Mouse (Mus musculus) limb, embryonic 12.5 days (tissue): ENCODE measurements around the gene Rab11fip2. TPM values are rescaled to one million over a fixed set of nuclear protein-coding genes. Genes with fewer than 3 reads are reported as not detected.

Experiments used
- ATAC-seq: fragments of 200-750 bp; cut with Nextera tagmentation; 2 replicates; pipeline ENCODE4 v1.8.0; 2017; ENCODE audit warnings: low read depth, moderate TSS enrichment; ENCODE audit not compliant: insufficient number of reproducible peaks, insufficient read depth, low FRiP score, low TSS enrichment
- H3K27ac ChIP-seq: fragments of 300-500 bp; sonication (generic); 2 replicates; pipeline ENCODE4 v1.5.1; 2016; ENCODE audit warnings: mild to moderate bottlenecking, moderate library complexity
- H3K27me3 ChIP-seq: fragments of 300-500 bp; sonication (generic); 2 replicates; pipeline ENCODE4 v1.6.1; 2016; ENCODE audit warnings: mild to moderate bottlenecking, moderate library complexity
- H3K36me3 ChIP-seq: fragments of 300-500 bp; sonication (generic); 2 replicates; pipeline ENCODE4 v1.6.1; 2016; ENCODE audit warnings: mild to moderate bottlenecking, moderate library complexity
- H3K4me1 ChIP-seq: fragments of 300-500 bp; sonication (generic); replicated peaks from 2 replicates; pipeline ENCODE4 v1.6.1; 2016
- H3K4me2 ChIP-seq: fragments of 300-500 bp; sonication (generic); 2 replicates; pipeline ENCODE4 v1.6.1; 2016; ENCODE audit warnings: mild to moderate bottlenecking, moderate library complexity
- H3K4me3 ChIP-seq: fragments of 300-500 bp; sonication (generic); replicated peaks from 2 replicates; pipeline ENCODE4 v1.5.1; 2016; ENCODE audit warnings: mild to moderate bottlenecking
- H3K9ac ChIP-seq: fragments of 300-500 bp; sonication (generic); replicated peaks from 2 replicates; pipeline ENCODE4 v1.6.1; 2016; ENCODE audit warnings: mild to moderate bottlenecking, moderate library complexity
- H3K9me3 ChIP-seq: fragments of 300-500 bp; sonication (generic); 2 replicates; pipeline ENCODE4 v1.6.1; 2016; ENCODE audit warnings: mild to moderate bottlenecking, moderate library complexity
- WGBS: fragments of 180-500 bp; shearing (Covaris S2); methylation state at CpG from one replicate; pipeline ENCODE4 v1.1.7; 2016; 5-methylcytosine and 5-hydroxymethylcytosine counted together
- polyA plus RNA-seq: library from polyadenylated mRNA; unstranded; fragments of >200 nt; fragmentation: Nextera tagmentation; extraction: Ambion mirVana; gene quantifications from 2 replicates; pipeline ENCODE4 v1.2.1, GENCODE M21; 2016

Gene Rab11fip2
- polyA plus RNA-seq: 4.9 and 5.3 TPM in 2 replicates

DNA sequence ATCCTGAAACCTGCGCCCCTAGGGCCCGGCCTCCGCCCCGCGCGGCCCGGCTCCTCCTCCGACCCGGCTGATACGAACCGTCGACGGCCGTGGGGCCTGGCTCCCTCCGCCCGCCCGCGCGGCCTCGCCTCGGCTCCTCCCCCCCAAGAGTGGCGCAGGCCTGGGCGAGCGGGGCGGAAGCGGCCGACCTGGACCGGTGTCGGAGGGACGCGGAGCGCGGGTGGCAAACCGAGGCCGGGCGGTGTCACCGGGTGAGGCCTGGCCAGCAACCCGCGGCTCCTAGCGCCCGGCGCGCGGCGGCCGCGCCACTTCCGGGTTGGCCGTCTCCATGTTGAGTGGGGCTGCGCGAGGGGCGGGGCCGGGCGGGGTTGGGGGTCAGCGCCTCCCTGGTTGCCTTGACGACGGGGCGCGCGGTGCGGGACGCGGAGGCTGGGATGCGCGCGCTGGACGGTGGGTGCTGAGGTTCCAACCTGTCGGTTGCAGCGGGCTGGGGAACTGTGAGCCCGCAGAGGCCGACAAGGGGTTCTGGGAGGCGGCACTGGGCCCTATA lies at the start of gene Rab11fip2:
Rab11fip2 (minus strand) TSS at position 333 of the 550 bp plus-strand sequence.
- Histone ChIP-seq H3K9ac (peak within 1 kb of the TSS; percentile 95), H3K27ac (peak within 1 kb of the TSS; percentile 92), H3K4me2 (peak within 1 kb of the TSS; percentile 71), H3K4me1 (peaks cover 18% of the 10 kb centered on the region), H3K4me3 (peak within 1 kb of the TSS; percentile 88), H3K9me3 (no peaks in the 10 kb centered on the region), H3K36me3 (no peaks in the 10 kb centered on the region), H3K27me3 (no peaks in the 10 kb centered on the region)
- WGBS: under 1% methylated on average over 72 of the region's 72 CpGs
- peak; percentile 90 for ATAC-seq

DNA sequence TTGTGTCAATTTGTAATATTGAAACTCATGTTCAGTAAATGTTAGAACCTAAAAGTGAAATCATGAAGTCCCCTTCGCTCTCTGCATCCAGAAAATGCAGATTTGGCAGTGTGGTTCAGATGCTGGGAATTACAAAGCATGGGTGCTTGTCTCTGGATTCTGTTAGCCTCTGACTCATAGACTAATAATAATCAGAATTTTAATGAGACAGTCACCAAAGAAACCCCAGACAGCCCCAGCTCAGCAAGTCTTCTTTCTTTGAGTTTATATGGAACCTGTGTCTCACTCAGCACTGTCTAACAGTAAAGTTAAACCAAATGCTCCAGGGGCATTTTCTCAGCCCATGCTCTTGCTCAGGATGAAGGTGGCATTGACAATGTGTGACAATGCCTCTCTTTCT lies 38.1 kb upstream of the Rab11fip2 start:
- Histone ChIP-seq H3K4me3 (no peak overlapping the region), H3K4me1 (no peaks in the 10 kb centered on the region), H3K36me3 (no peaks in the 10 kb centered on the region), H3K27me3 (peaks cover 11% of the 10 kb centered on the region; the same call in 1 of the 2 replicates), H3K27ac (no peak overlapping the region), H3K9ac (no peak overlapping the region), H3K9me3 (no peaks in the 10 kb centered on the region), H3K4me2 (no peak overlapping the region)
- WGBS: 95% methylated on average over 1 of the region's 1 CpGs
- ATAC-seq: no peak

DNA sequence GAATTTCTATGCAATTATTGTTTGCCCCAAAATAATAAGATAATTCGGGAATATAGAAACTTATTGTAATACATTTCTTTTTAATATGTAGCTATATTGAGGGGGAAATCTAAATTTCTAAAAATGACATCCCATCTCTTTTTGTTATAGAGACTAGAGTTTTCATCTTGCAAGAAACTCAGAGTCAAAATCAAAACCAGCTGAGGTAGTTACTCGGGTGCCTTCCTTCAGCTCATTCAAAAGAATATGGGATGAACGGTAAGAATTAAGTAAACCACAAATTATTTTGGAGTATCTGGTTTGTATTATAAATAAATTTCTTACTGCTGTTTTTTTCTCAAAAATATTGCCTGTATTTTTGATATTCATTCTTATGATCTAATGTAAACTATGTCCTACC lies 11.5 kb upstream of the Rab11fip2 start:
- Histone ChIP-seq H3K36me3 (no peaks in the 10 kb centered on the region), H3K4me3 (no peak overlapping the region), H3K4me2 (no peak overlapping the region), H3K9ac (no peak overlapping the region), H3K27me3 (no peaks in the 10 kb centered on the region), H3K4me1 (peaks cover 5% of the 10 kb centered on the region; the same call in 1 of the 2 replicates), H3K9me3 (no peaks in the 10 kb centered on the region), H3K27ac (no peak overlapping the region)
- WGBS: 38% methylated on average over 3 of the region's 3 CpGs
- no peak for ATAC-seq

DNA sequence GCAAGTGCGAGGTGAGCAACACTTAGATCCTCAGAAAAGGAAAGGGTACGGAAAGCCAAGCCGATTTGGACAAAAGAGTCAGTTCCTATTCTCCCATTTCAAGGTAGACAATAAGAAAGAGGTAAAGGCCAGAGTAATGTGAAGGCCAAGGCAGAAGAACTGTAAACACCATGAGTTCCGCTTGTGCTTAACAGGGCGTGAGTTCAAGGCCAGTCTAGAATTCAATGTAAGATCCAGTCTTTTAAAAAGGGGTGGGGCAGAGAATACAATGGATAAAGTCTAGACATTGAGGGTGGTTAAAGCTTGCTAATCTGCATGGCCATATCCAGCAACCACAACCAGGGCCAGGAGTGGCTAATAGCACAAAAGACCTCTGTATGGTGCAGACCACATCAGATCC lies 6.3 kb upstream of the Rab11fip2 start:
- H3K9ac ChIP-seq: no peak overlapping the region
- H3K27ac ChIP-seq: no peak overlapping the region
- H3K4me1 ChIP-seq: peaks cover 5% of the 10 kb centered on the region; the same call in 1 of the 2 replicates
- no peak overlapping the region for H3K4me3 ChIP-seq
- H3K4me2 ChIP-seq: no peak overlapping the region
- H3K36me3 ChIP-seq: no peaks in the 10 kb centered on the region
- H3K27me3 ChIP-seq: no peaks in the 10 kb centered on the region
- no peak for ATAC-seq
- 66% methylated on average over 5 of the region's 5 CpGs for WGBS
- no peaks in the 10 kb centered on the region for H3K9me3 ChIP-seq

DNA sequence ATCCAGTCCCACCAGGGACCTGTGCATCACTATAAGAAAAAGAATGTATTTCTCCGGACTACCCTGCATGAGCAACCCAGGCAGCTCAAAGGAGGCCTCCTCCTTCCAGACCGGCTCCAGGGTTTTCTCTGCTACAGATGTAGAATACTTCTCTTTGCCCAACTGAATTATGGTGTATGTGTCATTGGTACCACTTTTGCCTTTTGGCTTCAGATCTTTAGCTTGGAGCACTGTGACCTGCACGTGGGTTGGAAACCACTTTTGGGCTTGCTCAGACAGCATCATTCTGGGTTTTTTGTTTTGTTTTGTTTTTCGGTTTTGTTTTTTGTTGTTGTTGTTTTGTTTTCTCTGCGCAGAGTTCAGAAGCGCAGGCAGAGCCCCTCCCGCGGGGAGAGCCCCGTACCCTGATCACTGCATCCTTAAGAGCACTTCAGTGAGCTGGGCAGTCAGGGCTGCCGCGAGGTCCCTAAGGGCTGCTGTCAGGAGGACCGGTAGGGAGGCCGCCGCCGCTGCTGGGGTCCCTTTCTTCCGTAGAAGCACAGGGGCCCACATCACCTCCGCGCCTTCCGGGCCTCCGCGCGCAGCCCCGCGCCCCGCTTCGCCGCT lies 635 bp downstream of the Rab11fip2 start:
- Histone ChIP-seq H3K9me3 (no peaks in the 10 kb centered on the region), H3K4me1 (peaks cover 18% of the 10 kb centered on the region), H3K27ac (peak overlapping the region; percentile 92), H3K4me3 (peak overlapping the region; percentile 88), H3K9ac (peak overlapping the region; percentile 95), H3K27me3 (no peaks in the 10 kb centered on the region), H3K36me3 (no peaks in the 10 kb centered on the region), H3K4me2 (peak overlapping the region; percentile 71)
- no peak; the same call in none of the 2 replicates for ATAC-seq
- WGBS: 3% methylated on average over 27 of the region's 27 CpGs

DNA sequence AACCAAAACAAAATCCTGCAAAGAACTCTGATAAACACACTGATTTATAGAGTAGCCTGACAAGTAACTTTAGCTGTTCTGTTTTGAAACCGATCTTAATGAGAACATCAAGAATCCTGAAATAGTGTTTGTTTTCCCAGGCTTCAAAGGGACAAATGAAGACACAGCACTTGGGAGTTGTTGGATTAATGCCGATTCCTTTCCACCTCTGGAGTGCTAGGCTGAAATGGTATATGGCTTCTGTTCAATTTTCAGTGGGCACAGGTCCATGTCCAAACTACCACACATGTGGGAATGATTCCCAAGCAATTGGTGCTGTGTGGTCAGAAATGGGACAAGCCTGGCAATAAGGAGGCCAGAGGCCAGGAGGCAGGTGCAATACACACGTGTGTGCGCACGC lies 3.7 kb downstream of the Rab11fip2 start:
- Histone ChIP-seq H3K9ac (no peak overlapping the region), H3K4me2 (peak overlapping the region; percentile 30), H3K27me3 (no peaks in the 10 kb centered on the region), H3K9me3 (no peaks in the 10 kb centered on the region), H3K4me1 (peaks cover 18% of the 10 kb centered on the region), H3K36me3 (peaks cover 8% of the 10 kb centered on the region), H3K4me3 (no peak overlapping the region), H3K27ac (0 out of 2 replicates have a peak overlapping the region, but pooled peaks have one; percentile 9)
- no peak for ATAC-seq
- 56% methylated on average over 5 of the region's 5 CpGs for WGBS

DNA sequence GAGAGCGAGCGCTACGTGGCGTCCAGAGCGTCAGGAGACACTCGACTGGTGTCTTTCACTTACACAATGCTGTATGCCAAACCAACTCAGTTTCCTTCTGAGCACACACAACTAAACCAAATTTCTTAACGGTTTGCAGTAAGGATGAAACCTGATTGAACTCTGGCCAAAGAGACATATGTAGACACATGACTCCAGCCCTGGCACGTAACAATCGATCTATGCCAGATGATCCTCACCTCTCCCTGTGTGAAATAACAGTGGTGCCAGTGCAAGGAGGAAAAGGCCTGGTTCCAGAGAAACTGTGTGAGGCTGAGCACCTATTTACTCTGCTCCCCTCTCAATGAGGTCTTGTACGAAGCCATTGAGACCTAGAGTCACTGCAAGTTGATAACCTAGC lies 11.4 kb downstream of the Rab11fip2 start:
- no peak overlapping the region for H3K9ac ChIP-seq
- no peaks in the 10 kb centered on the region for H3K4me1 ChIP-seq
- ATAC-seq: no peak
- no peak overlapping the region for H3K4me3 ChIP-seq
- no peak overlapping the region for H3K27ac ChIP-seq
- peaks cover 12% of the 10 kb centered on the region for H3K36me3 ChIP-seq
- 91% methylated on average over 10 of the region's 10 CpGs for WGBS
- no peaks in the 10 kb centered on the region for H3K9me3 ChIP-seq
- no peak overlapping the region for H3K4me2 ChIP-seq
- no peaks in the 10 kb centered on the region for H3K27me3 ChIP-seq

DNA sequence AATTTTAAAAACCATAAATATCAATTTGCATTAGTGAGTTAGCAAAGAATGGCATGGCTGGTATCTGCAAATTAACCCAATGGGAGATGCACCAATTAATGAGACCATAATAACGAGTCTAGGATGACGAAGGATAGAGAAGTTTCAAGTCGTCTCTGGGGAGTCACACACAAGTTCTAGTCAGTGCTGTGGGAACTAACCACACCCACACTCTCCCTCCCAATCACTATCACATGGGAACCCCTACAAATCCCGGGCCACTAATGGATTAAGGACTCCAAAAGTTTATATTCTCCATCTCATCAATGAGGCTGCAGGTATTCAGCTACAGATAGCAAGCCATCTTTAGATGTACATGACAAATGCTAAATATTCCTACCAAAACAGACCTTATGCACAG lies 14.8 kb downstream of the Rab11fip2 start:
- no peaks in the 10 kb centered on the region for H3K27me3 ChIP-seq
- 0 out of 2 replicates have a peak, but pooled peaks cover 4% of the 10 kb centered on the region for H3K36me3 ChIP-seq
- no peak overlapping the region for H3K4me2 ChIP-seq
- no peaks in the 10 kb centered on the region for H3K9me3 ChIP-seq
- H3K27ac ChIP-seq: no peak overlapping the region
- no peaks in the 10 kb centered on the region for H3K4me1 ChIP-seq
- no peak overlapping the region for H3K9ac ChIP-seq
- 45% methylated on average over 4 of the region's 4 CpGs for WGBS
- no peak for ATAC-seq
- H3K4me3 ChIP-seq: no peak overlapping the region

DNA sequence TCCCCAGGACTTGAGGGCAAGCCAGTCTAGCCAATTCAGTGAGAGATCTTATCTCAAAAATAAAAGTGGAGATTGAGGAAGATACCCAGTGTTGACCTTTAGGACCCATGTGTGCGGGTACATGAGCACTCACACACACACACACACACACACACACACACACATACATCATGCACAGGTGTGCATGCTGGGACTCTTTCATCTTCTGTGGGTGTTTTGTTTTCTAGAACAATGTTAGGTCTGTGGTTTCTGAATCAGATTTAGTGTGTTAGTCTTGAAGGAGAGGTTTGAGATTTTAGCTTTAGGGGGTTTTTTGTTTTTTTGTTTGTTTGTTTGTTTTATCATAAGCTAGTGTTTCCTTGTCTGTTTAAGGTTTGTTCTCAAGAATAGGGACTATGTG lies 17.3 kb downstream of the Rab11fip2 start:
- H3K9me3 ChIP-seq: no peaks in the 10 kb centered on the region
- H3K36me3 ChIP-seq: no peaks in the 10 kb centered on the region
- no peak for ATAC-seq
- H3K4me3 ChIP-seq: no peak overlapping the region
- H3K4me1 ChIP-seq: peaks cover 7% of the 10 kb centered on the region; the same call in 1 of the 2 replicates
- H3K27ac ChIP-seq: no peak overlapping the region
- H3K4me2 ChIP-seq: no peak overlapping the region
- no peaks in the 10 kb centered on the region for H3K27me3 ChIP-seq
- WGBS: 86% methylated on average over 1 of the region's 1 CpGs
- H3K9ac ChIP-seq: no peak overlapping the region

DNA sequence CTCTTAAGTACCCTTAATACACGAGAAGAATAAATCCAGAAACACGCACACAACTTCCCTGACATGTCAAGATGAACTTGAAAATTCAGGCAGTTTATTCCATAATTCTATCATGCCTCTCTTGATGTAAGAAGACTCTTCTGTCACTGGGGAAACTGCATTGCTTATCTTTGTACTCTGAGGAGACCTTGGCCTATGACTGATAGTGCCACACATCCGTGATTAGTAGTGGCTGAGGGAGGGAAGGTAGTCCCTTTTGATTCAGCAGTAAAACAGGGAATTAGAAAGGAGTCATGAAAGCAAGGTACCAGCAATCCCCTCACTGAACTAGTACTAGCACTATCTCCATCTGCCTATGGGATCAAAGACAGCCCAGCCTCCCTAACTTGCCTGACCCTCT lies 22.6 kb downstream of the Rab11fip2 start:
- no peaks in the 10 kb centered on the region for H3K36me3 ChIP-seq
- no peak overlapping the region for H3K4me2 ChIP-seq
- no peaks in the 10 kb centered on the region for H3K27me3 ChIP-seq
- H3K9ac ChIP-seq: no peak overlapping the region
- no peak overlapping the region for H3K27ac ChIP-seq
- H3K4me1 ChIP-seq: peaks cover 7% of the 10 kb centered on the region
- ATAC-seq: no peak
- H3K9me3 ChIP-seq: no peaks in the 10 kb centered on the region
- no peak overlapping the region for H3K4me3 ChIP-seq
- 74% methylated on average over 3 of the region's 3 CpGs for WGBS

DNA sequence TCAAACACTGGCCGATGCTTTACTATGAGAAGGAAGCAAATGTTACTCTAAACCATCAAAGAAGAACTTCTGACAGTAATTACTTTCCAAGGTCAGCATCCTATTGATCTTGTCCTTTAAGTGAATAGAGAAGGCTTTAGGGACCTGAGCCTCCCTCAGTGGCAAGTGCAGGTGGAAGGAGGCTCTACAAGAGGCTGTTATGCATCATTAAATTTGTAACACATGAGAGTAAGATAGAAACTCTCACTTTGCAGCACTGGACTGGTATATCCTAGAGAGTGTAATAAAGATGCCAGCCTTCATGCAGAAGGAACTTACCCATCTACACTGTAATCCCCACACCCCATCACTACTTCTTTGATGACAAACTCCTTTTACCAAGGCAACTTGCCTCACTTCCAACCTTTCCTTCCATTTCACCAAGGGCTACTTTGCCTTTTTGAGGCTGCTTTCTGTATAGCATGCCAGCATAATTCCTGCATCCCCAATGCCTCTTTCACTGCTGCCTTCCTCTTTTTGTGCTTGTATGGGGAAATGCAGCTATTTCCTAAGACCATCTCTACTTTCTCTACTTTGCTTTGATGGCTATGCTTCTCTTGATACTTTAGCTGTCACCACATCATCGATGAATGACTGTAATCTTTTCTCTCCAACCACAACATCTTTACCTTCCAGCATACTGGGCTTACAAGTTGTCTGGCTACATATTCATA lies 25.4 kb downstream of the Rab11fip2 start:
- Histone ChIP-seq H3K9me3 (no peaks in the 10 kb centered on the region), H3K27ac (no peak overlapping the region), H3K27me3 (no peaks in the 10 kb centered on the region), H3K4me1 (peaks cover 7% of the 10 kb centered on the region), H3K4me3 (no peak overlapping the region), H3K36me3 (no peaks in the 10 kb centered on the region), H3K9ac (no peak overlapping the region), H3K4me2 (no peak overlapping the region)
- 72% methylated on average over 2 of the region's 2 CpGs for WGBS
- ATAC-seq: no peak
